Mouse (Mus musculus): ENCODE measurements around the gene Agtpbp1.
A peak's percentile ranks its signal among the peaks of the same experiment; 100 is the strongest.

Gene Agtpbp1

DNA sequence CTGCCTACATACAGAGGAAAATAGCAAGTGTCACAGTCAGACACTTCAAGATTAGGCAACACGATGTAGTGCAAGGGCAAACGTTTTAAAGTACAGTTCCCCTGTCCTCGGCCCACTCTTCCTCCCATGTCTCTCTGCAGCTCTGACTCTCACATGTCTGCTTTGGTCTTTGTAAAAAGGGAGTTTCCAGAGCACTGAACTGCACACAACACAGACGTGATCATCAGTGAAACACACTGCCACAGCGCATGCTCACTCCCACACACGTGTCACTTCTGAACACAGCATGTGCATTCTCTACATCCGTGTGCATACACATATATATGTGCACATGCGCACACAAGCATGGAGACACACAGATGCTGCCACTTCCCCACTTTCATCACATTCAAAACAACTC, 54.5 kb downstream of the Agtpbp1 start:
- DNase-seq: no peak

DNA sequence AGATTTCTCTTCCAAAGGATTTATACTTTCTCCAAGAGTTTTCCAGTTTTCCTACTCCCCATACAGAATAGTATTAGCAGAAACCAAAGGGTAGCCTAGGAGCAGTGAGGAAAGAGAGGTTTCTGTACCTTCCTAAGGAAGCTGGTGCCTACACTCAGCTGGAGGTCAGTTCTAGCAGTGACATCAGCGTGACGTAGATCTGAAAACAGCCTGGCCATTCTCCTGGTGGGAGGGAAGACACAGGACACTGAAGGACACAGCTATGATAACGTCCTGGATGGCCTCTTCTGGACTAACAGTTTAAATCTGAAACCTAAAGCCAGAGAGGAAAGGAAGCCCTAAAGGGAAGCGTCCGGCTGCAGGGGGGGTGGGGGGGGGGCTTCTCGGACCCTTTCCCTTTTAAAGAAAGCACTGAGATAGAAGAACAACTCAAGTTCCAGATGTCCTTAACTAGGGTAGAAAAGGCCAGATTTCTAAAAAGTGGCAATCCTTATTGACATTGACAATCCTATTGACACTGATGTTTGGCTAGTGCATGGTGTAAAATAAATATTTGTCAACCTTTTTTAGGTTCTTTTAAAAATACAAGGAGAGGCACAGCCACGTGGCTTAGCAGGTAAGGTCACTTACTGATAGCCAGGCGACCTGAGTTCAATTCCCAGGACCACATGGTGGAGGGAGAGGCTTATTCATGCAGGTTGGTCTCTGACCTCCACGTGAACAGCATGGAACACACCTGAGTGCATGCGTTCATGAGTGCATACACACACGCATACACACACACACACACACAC, 63.6 kb downstream of the Agtpbp1 start:
- no peak for DNase-seq

DNA sequence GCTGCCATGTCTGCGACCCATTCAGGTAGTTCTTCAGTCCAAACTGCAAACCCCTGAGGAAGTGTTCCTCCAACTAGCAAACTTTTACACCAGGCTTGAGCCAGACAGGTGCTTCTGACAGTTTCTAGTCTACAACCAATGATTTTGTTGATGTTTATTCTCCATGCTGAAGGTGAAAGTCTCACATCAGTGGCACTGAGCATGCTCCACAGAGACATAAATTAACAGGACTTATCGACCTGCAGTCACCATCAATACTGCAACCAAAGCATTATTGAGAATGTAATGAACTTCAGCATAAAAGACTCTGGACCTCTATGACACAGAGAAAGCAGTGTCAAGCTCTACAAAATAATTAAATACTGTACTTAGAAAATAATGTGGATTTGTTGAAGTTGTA, 64.2 kb downstream of the Agtpbp1 start:
- DNase-seq: no peak

DNA sequence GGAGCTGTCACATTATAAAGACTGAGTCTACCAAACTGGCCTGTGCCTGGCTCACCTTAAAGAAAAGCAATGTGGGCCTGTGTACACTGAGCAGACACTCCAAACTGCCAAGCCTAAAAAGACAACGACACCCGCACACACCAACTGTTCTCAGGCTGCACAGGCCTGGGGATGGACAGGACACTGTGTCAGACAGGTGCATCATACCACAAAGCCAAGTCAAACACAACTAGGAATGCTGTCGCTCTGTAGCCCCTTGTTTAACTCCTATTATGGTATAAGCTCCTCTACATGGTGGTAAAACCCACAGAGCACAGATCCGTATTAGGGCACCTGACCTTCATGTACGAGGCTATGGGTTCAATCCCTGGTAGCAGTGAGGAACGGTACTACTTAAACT, 65.5 kb downstream of the Agtpbp1 start:
- DNase-seq: no peak

DNA sequence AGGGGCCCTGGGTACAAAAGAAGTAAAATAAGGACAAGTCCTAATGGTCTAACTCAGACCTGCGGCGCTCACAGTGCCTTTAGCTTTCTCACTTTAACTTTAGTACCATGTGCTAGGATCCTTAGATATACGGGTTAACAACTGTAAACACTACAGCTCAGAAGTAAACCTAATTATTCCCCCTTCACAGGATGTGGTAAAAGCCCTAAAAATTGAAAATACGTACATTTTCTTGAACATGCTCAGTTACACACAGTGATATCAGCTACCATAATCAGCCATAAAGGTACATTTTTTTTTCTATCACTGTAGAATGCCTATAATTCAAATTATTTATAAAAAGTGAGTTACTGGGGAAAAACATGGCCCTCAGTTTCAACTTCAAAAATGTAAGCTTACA, 67.0 kb downstream of the Agtpbp1 start:
- no peak for DNase-seq

DNA sequence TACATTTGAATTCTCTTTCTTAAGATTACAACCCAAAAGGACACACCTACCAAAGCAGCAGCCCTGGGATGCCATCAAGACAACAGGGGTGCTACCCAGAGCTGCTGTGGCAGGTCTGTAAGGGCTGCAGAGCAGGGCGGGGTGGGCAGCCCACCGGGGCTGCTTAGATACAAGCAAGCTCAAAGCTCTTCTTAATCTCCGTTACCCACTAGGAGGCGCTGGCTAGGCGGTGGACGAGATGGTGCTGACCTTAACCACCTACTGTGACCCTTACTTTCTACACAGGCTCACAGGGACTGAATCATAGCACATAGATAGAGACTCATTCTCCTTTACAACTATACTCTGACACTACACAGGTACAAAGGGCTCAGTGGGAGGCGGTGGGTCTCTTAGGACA, 70.0 kb downstream of the Agtpbp1 start:
- peak in 1 of 2 experiments; percentile 70 for DNase-seq

DNA sequence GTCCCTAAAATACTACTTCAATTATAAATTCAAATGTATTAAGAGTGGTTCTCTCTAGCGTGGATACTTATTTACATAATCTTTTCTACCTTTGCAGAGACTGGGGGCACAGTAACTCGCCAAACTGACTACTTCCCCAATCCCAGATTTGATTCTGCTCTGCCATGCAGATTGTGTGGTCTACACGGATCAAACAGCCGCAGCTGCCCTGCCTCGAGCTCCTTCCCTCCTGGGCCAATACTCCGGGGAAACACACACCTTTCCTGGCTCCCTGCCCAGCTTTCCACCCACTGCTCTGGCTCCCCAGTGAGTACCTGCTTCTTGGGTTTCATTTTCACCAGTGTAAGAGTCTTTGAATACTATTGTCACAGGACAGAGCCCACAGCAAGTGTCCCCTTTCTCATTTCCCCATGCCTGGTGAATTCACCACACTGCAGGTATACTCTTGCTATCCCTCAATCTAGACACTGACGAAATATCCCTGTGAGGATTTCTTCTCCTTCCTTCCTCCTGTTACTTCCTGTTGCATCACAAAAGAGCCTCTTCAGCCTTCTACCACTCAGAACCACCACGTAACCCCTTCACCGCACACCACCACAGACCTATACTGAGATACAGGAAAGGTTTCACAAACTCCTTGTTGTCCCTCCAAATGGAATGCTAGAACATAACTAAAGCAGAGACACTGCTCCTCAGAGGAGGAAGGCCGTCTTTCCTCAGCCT, 75.2 kb downstream of the Agtpbp1 start:
- peak; percentile 65 to 73 for DNase-seq

DNA sequence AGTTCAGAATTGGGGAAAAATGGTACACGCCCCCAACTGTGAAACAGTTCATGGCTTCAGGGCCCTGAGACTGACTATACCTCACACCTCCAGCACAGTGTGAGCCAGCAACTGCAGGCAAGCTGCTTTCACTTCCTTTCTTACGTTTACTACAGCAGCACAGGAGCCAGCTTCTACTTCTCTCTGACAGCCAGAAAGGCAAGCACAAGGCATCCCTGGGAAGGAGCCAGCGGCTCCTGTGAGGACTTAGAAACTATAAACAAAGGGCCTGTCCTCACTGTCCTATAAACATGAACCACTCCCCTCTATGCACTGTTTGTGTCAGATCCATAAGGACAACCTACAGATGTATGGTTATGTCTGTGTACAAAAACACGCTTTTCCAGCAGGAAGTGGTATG, 76.4 kb downstream of the Agtpbp1 start:
- DNase-seq: peak; percentile 17 to 54

DNA sequence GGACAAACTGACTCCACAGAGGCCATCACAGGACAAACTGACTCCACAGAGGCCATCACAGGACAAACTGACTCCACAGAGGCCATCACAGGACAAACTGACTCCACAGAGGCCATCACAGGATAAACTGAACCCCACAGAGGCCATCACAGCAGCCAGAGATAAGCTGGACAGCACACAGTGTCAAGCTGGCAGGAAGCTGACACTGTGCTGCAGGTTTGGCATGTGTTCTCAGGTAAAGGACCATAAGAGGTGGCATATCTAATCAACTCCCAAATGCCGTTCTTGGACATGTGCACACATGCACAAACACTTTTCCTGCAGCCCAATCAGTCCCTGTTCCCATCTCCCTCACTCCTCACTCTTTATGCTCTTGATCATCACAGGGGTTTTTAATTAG, 78.6 kb downstream of the Agtpbp1 start:
- no peak for DNase-seq

DNA sequence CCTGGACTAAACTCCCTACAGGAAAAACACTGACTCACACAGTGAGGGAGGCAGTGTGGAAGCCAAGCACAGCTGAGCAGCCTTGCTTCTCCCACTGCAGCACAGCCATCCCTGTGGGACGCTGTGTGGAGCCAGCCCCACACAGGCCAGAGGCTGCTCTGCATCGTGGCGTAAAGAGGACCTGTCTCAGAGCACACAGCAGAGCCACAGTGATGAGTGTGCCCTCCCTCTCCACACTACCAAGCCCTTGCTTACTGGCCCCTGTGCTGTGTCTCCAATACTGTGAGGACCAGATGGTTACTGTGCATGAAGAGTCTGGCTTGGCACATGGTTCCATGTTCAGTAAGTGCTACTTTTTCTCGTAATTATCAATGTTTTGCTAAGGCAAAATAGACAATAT, 79.2 kb downstream of the Agtpbp1 start:
- no peak for DNase-seq

DNA sequence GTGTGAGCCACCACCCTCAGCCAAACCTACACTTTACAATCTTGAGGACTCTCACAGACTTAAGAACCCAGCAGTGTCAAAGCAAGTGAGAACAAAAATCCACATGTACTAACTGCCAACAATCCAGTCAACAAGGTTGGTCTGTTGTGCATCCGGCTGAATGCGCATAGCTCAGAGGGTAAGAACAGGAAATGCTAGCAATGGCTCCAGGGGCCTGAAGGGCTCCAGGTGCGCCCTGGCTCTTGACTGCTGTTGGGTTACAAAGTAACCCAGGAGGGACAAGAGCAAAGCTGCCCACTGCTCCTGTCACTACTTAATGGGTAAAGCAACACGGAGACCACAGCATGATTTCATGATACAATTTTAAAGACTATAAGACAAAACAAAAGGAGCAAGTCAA, 81.4 kb downstream of the Agtpbp1 start:
- no peak for DNase-seq

DNA sequence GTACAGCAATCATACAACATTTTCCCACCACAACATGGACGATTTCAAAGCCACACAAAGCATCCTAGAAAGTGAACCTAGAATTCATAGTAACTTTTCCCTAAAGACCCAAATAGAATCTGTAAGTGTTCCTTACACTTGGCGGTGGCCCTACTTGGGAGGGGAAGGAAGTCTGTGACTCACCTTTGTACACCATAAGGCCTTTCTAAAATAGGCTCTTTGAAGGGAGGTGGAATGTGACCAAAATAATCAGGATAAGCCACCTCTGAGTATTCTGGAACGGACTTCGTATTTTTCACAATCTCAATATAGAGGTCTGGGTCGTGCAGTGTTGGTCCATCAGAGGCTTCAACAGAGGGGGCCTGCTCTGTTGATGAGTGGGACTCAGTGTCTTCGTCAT, 85.2 kb downstream of the Agtpbp1 start:
- no peak for DNase-seq

DNA sequence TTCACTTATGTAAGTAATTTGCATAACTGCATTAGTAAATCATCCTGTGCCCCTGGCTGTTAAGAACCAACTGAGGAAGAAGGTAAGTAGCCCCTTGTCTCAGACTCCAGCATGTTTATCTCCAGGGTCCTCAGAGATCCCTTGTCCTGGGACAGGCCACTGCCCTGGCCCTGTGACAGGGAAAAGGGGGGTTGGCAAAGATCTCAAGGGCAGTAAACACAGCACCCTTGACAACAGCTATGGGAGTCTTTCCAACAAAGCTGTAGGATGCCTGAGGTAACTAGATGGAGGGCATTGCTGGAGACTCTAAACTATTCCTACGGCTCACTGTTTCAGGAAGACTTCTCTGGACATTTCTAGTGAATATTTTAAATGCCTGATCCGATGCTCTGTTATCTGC, 85.7 kb downstream of the Agtpbp1 start:
- DNase-seq: no peak

DNA sequence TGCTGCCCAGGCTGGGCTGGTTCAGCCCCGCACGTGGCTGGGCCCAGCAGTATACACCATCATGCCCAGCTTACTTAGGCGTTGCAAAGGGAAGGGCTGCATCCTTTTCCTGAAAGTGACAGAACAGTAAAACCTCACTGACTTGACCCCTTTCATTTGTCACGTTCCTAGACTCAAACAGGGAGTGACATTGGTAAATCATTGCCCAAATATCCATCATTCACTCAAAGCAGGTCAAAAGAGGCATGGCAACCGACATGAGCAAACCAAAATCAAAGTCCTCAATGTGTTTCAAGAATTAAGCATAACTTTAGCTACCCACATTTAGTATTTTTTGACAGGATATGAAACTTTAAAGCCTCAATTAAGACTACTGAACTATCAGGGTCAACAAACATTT, 86.8 kb downstream of the Agtpbp1 start:
- no peak for DNase-seq

DNA sequence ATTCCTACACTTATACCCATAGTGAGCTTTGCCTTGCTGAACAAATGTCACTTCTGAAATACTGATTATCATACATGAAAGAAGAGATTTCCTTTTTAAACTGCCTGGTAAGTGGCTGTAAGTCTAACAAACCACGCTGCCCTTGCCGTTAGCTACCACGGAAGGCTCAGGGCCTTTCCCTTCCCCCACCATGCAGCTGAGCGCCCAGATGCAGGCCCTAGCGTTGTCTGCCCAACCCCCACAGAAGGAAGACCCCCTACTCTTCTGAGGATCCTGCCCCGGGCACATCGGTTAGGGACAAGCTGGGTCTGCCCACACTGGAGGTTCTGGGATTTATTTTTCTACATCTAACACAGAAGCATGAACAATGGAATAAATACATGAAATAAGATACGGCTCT, 89.2 kb downstream of the Agtpbp1 start:
- no peak for DNase-seq

DNA sequence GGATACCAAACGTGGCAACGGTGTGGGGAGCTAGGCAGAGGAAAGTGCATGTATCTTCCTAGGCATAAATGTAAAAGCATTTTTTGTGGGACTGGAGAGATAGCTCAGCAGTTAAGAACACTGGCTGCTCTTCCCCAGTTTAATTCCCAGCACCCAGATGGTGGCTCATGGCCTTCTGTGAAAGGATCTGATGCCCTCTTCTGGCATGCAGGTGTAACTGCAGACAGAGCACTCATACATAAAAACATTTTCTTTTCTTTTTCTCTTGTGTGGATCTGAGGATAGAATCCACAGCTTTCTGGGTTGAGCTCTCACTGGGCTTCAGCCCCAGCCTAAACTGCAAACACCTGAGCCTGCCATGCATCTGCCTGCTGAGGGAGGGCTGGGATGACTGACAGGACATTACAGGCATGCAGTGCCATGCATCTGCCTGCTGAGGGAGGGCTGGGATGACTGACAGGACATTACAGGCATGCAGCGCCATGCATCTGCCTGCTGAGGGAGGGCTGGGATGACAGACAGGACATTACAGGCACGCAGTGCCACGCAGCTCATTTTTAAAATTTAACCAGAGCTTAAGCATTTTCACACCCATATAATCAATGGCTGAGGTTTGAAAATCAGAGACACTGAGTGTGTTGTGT, 90.3 kb downstream of the Agtpbp1 start:
- DNase-seq: no peak

DNA sequence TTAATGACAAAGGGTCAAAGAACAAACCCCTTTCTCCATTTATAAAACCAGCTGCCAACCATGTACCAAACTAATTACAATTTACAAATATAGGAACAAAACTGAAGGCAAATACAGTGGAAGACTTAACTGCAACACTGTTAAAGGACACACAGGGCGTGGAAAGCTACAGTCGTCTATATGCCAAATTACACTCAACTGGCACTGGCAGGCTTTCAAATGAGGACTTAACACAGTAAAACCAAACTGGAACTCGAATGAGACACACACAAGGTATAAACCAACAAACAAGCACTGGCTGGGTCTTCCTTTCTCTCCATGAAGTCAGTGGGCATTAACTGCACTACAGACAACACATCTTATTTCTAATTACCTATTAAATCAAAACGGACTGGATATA, 94.3 kb downstream of the Agtpbp1 start:
- DNase-seq: no peak

DNA sequence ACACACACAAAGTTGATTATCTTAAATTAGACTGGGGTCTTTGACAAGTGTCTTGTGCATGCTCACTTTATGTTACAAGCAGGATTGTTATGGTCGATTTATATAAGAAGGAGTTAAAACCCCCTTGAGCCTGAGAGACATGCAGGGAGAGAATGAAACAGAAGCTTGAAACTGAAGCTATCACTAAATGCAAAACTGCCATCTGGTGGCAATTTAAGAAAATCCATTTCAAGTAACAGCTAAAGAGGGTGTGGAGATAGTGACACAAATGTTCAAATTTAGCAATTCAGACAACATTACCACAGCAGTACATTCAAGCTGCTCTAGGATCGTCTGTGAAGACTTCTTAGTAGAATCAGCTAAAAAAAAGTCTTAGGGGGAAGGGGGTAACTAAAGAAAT, 95.9 kb downstream of the Agtpbp1 start:
- no peak for DNase-seq

DNA sequence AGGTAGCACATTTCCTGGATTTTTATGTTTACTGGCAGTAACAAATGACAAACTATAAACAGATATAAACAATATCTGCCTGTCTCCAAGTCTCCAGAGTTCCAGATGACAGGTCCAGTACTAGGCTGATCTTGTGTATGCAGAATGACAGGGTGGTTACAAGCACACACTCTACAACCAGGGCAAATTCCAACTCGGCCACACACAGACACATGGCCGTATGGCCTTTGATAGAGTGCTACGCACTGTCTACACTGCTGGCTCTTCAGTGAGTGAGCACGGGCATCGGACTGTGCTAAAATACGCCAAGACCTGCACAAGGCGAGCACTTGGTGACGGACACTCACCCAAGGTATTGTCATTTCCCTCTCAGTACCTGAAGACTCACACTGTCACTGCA, 97.7 kb downstream of the Agtpbp1 start:
- DNase-seq: no peak

DNA sequence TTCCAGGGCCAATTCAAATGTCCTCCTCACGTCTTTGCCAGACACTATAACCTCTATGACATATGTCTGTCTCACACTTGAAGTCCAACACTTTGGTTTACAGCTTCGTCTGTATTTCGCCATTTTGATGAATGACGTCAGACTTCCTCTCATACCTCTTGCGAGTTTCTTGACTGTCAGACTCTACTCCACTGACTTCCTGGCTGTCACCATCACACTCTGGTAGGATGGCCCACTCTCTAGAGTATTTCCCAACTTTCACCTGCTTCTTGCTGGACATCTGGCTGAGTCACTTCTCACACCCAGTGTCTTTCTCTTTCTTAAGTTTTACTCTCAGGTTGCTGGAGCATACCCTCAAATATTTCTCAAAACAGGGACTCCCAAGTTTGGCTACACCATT, 98.8 kb downstream of the Agtpbp1 start:
- DNase-seq: no peak

DNA sequence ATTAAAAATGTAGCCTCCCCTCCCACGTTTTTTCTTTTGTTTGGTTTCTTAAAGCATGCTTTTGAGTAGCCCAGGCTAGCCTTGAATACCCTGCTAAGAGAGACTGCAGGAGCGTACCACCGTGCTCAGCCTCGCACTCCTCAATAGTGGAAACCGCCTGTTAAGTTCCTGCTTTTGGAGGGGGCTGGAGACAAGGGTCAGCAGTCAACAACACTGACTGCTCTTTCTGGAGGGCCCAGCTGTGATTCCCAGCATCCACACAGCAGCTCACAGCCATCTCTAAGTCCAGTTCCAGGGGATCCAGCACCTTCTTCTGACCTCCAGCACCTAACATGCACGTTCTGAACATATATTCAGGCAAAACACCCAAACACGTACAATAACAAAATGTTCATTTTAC, 99.6 kb downstream of the Agtpbp1 start:
- no peak for DNase-seq

DNA sequence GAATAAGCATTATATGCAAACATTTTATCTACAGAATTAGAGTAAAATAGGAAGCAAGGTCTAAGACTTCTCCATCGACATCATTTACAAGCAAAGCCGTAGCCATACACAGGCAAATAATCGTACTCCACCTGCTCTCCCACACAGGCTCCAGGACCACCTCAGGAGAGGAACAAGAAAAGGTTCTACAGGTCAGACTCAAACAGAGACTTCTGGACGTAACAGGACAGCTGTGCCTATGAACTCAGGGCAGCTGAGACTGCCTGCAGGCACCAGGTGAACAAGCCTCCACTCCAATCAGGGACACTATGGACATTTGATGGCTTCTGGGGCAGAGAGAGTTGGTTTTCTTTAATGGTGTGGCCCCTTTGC, 103.6 kb downstream of the Agtpbp1 start:
- no peak for DNase-seq

DNA sequence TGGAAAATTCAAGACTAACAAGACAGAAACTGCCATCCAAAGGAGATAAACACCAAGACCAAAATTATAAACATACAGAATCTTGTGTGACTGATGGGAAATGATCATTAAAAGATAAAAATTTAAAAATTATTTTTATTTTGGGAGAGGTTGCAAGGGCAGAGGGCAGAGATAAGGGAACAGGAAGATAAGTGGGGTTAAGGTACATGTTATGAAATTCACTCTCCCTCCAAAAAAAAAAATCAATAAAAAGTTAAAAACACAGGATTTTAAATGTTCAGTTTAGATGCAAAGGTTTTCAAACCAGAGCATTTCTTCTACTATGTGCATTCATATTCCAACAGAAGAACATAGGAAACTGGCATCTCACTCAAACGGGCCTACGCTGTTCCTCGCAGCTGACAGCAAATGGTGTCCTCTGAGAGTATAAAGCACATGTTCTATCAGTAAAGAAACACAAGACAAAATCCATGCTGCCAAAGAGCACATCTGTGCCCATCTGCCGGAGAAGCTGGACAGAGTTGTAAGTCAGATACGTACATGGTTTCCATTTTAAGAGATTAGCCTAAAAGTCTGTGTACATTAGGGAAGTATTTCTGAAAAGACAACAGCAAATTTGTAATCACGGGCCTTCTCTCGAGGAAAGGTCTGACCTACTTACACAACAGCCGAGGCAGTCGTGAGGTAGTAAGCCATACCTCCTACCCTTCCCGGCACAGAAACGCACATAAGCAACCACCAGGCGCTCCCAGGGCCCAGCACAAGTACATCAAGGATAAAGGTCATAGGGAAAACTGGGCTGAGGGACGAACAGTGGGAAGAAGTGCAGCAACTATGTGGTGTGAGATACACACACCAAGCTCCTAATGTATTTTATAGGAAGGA, 104.2 kb downstream of the Agtpbp1 start:
- DNase-seq: no peak
